Mouse (Mus musculus) large intestine, adult 2 months (tissue): ENCODE measurements around the gene Hist1h2be. TPM values are rescaled to one million over a fixed set of nuclear protein-coding genes. Genes with fewer than 3 reads are reported as not detected.
"Not testable (repeated sequence)": the region's sequence is repeated elsewhere in the genome, so short reads cannot be mapped to it uniquely, and the experiment has no call there.

Source experiments
- DNase-seq: peaks from one replicate; pipeline ENCODE4 v3.0.0-alpha.2; 2012; ENCODE audit warnings: low read depth, low spot score
- WGBS: fragments of 180-500 bp; shearing (Covaris S2); methylation state at CpG from one replicate; pipeline ENCODE4 v1.1.7; 2018; 5-methylcytosine and 5-hydroxymethylcytosine counted together
- polyA plus RNA-seq: library from polyadenylated mRNA; depleted of rRNA; stranded (reverse); fragments of >200 nt; gene quantifications from 2 replicates; pipeline ENCODE4 v1.2.3, GENCODE M21; 2012

Hist1h2be gene
- polyA plus RNA-seq, 1 experiment = 1.9 TPM

GRCm38 (mm10) chr13:23574546-23575170 lies 46.3 kb downstream of the Hist1h2be start:
- not testable (repeated sequence) for DNase-seq

GRCm38 (mm10) chr13:23573898-23574524 lies 46.9 kb downstream of the Hist1h2be start, which contains the start of the genes Hist1h2bf and Hist1h2ad:
Gene Hist1h2bf, minus strand, starts transcription at chr13:23574196.
Gene Hist1h2ad, plus strand, starts transcription at chr13:23574381.
- DNase-seq = peak; percentile 92
- WGBS = under 1% methylated on average over 42 of the region's 42 CpGs

More at GRCm38 (mm10) chr13:23574546-23575170, 46.3 kb downstream of the Hist1h2be start:
- 1% methylated on average over 14 of the region's 39 CpGs for WGBS

GRCm38 (mm10) chr13:23573034-23573897 lies 47.7 kb downstream of the Hist1h2be start:
- 8% methylated on average over 20 of the region's 20 CpGs for WGBS
- DNase-seq = not testable (repeated sequence)

- WGBS = 18% methylated on average over 2 of the region's 2 CpGs
- DNase-seq = no peak
These were observed 48.5 kb downstream of the Hist1h2be start for GRCm38 (mm10) chr13:23572218-23573033.

- WGBS = under 1% methylated on average over 15 of the region's 34 CpGs
- DNase-seq = not testable (repeated sequence)
These were observed 49.3 kb downstream of the Hist1h2be start for GRCm38 (mm10) chr13:23571504-23572217.

- DNase-seq = no peak
- WGBS = under 1% methylated on average over 18 of the region's 18 CpGs
These were observed 49.9 kb downstream of the Hist1h2be start, which contains the start of the genes Hist1h2ae and Hist1h2bg for GRCm38 (mm10) chr13:23571022-23571503. Gene Hist1h2ae, minus strand, starts transcription at chr13:23571220. Gene Hist1h2bg, plus strand, starts transcription at chr13:23571396.

GRCm38 (mm10) chr13:23570261-23571021 lies 50.5 kb downstream of the Hist1h2be start:
- DNase-seq = not testable (repeated sequence)
- WGBS = under 1% methylated on average over 30 of the region's 41 CpGs

- 67% methylated on average over 2 of the region's 2 CpGs for WGBS
These were observed 56.4 kb downstream of the Hist1h2be start for GRCm38 (mm10) chr13:23564482-23564881.

GRCm38 (mm10) chr13:23562699-23563462 lies 58.0 kb downstream of the Hist1h2be start:
- no peak for DNase-seq
- under 1% methylated on average over 18 of the region's 18 CpGs for WGBS

More at GRCm38 (mm10) chr13:23564482-23564881, 56.4 kb downstream of the Hist1h2be start:
- DNase-seq = no peak

- DNase-seq = peak; percentile 91
- WGBS = under 1% methylated on average over 65 of the region's 67 CpGs
These were observed 58.9 kb downstream of the Hist1h2be start, which contains the start of gene Hist1h3e for GRCm38 (mm10) chr13:23561883-23562659. Gene Hist1h3e, minus strand, starts transcription at chr13:23562369.

- DNase-seq = not testable (repeated sequence)
These were observed 59.4 kb downstream of the Hist1h2be start for GRCm38 (mm10) chr13:23561531-23561882.

GRCm38 (mm10) chr13:23560699-23561098 lies 60.2 kb downstream of the Hist1h2be start:
- not testable (repeated sequence) for DNase-seq
- 19% methylated on average over 2 of the region's 2 CpGs for WGBS

More at GRCm38 (mm10) chr13:23561531-23561882, 59.4 kb downstream of the Hist1h2be start:
- 1% methylated on average over 2 of the region's 5 CpGs for WGBS

GRCm38 (mm10) chr13:23556906-23557305 lies 64.0 kb downstream of the Hist1h2be start:
- WGBS = 45% methylated on average over 3 of the region's 3 CpGs
- no peak for DNase-seq

GRCm38 (mm10) chr13:23555839-23556416 lies 65.0 kb downstream of the Hist1h2be start:
- under 1% methylated on average over 18 of the region's 18 CpGs for WGBS
- DNase-seq = no peak

GRCm38 (mm10) chr13:23554925-23555838 lies 65.7 kb downstream of the Hist1h2be start:
- under 1% methylated on average over 54 of the region's 54 CpGs for WGBS
- DNase-seq = no peak
